Mouse (Mus musculus) liver, postnatal 0 days (tissue): Measurements from ENCODE around the gene Ifrd1.

Experiments
- CTCF ChIP-seq: sonication (generic); IDR thresholded peaks from 2 replicates; pipeline ENCODE4 v1.5.1; 2016; ENCODE audit warnings: antibody characterized with exemption, low read depth
- EP300 ChIP-seq: IDR thresholded peaks from 2 replicates; pipeline ENCODE4 v1.6.1; 2016; ENCODE audit warnings: antibody characterized with exemption, low read depth, mild to moderate bottlenecking

DNA sequence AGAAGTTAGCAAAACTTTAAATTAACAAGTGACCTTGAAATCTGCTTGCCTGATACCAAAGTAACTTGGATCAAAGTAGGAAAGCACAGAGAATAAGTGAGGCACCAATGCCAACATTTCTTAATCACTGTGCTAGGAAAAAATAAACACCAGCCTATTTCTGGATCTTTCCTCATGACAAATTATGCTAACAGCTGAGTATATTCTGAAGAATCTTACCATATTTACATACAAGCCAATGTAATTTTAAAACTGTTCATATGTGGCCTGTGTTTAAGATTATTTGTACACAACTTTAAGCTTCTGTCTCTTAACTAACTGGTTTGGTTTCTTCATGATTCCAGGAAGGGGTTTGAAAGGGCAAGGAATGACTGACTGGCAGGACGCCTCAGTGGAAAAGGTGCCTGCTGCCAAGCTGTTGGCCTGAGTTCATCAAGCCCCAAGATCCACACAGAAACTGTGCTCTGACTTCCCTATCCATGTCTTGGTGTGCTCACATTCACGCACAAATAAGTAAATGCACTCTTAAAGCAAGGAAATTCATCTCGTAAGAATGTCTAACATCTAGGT is 28.2 kb downstream of the Ifrd1 start:
- TF ChIP-seq CTCF = no peak
- TF ChIP-seq EP300 = no peak
